Mouse (Mus musculus) lung, postnatal 0 days (tissue): ENCODE measurements around the gene Colgalt2. TPM values are rescaled to one million over a fixed set of nuclear protein-coding genes. Genes with fewer than 3 reads are reported as not detected.

ENCODE experiments used
- ATAC-seq: fragments of 200-750 bp; cut with Nextera tagmentation; 2 replicates; pipeline ENCODE4 v1.8.0; 2017; ENCODE audit warnings: moderate library complexity
- DNase-seq: peaks from one replicate; pipeline ENCODE4 v3.0.0-alpha.2; 2016; ENCODE audit warnings: low spot score
- H3K27ac ChIP-seq: fragments of 300-500 bp; sonication (generic); 2 replicates; pipeline ENCODE4 v1.5.1; 2014; ENCODE audit warnings: antibody characterized with exemption, mild to moderate bottlenecking, low read length, mixed read lengths
- H3K27me3 ChIP-seq: fragments of 300-500 bp; sonication (generic); replicated peaks from 2 replicates; pipeline ENCODE4 v1.6.1; 2014; ENCODE audit warnings: low read length, mixed read lengths; ENCODE audit not compliant: insufficient read depth
- H3K36me3 ChIP-seq: fragments of 300-500 bp; sonication (generic); 2 replicates; pipeline ENCODE4 v1.6.1; 2014; ENCODE audit warnings: low read length, mixed read lengths; ENCODE audit not compliant: insufficient read depth
- H3K4me1 ChIP-seq: fragments of 300-500 bp; sonication (generic); 2 replicates; pipeline ENCODE4 v1.6.1; 2014; ENCODE audit warnings: antibody characterized with exemption, low read depth, low read length, mixed read lengths; ENCODE audit not compliant: insufficient read depth
- H3K4me2 ChIP-seq: fragments of 300-500 bp; sonication (generic); replicated peaks from 2 replicates; pipeline ENCODE4 v1.6.1; 2014; ENCODE audit warnings: low read depth, mild to moderate bottlenecking, low read length, moderate library complexity, mixed read lengths
- H3K4me3 ChIP-seq: fragments of 300-500 bp; sonication (generic); 2 replicates; pipeline ENCODE4 v1.5.1; 2014; ENCODE audit warnings: low read depth, low read length
- H3K9ac ChIP-seq: fragments of 300-500 bp; sonication (generic); replicated peaks from 2 replicates; pipeline ENCODE4 v1.6.1; 2014; ENCODE audit warnings: low read depth, mild to moderate bottlenecking
- H3K9me3 ChIP-seq: fragments of 300-500 bp; sonication (generic); 2 replicates; pipeline ENCODE4 v1.6.1; 2016; ENCODE audit warnings: low read length, mixed read lengths
- CTCF ChIP-seq: IDR thresholded peaks from 2 replicates; pipeline ENCODE4 v1.5.1; 2016; ENCODE audit warnings: antibody characterized with exemption, mild to moderate bottlenecking
- EP300 ChIP-seq: IDR thresholded peaks from 2 replicates; pipeline ENCODE4 v1.6.1; 2016; ENCODE audit warnings: antibody characterized with exemption, mild to moderate bottlenecking, control low read depth
- WGBS: fragments of 180-500 bp; shearing (Covaris S2); extraction: QIAGEN DNeasy Blood & Tissue Kit; methylation state at CpG from one replicate; pipeline ENCODE4 v1.1.7; 2014; 5-methylcytosine and 5-hydroxymethylcytosine counted together
- polyA plus RNA-seq: library from polyadenylated mRNA; unstranded; fragments of >200 nt; fragmentation: Nextera tagmentation; extraction: Ambion mirVana; gene quantifications from 2 replicates; pipeline ENCODE4 v1.2.1, GENCODE M21; 2015

The Colgalt2 gene
- polyA plus RNA-seq, 1 experiment from 2014 or later, result 3.6 TPM

- DNase-seq (no peak), ATAC-seq (no peak)
- no peak overlapping the region for H3K4me2 ChIP-seq
- 84% methylated on average over 7 of the region's 7 CpGs for WGBS
- H3K4me3 ChIP-seq, result no peak overlapping the region
- H3K9ac ChIP-seq, result no peak overlapping the region
- TF ChIP-seq CTCF (no peak), EP300 (no peak)
- H3K9me3 ChIP-seq, result no peaks in the 10 kb centered on the region
- H3K36me3 ChIP-seq, result peaks cover 19% of the 10 kb centered on the region; the same call in 1 of the 2 replicates
- H3K27me3 ChIP-seq, result no peaks in the 10 kb centered on the region
- no peak overlapping the region for H3K27ac ChIP-seq
- no peaks in the 10 kb centered on the region; the same call in 1 of the 2 replicates for H3K4me1 ChIP-seq
These were observed 134.9 kb downstream of the Colgalt2 start for GRCm38 (mm10) chr1:152534531-152534930.

- 59% methylated on average over 16 of the region's 16 CpGs for WGBS
- Histone ChIP-seq H3K27me3 (no peaks in the 10 kb centered on the region), H3K9me3 (no peaks in the 10 kb centered on the region), H3K4me3 (no peak overlapping the region), H3K36me3 (peaks cover 25% of the 10 kb centered on the region; the same call in 1 of the 2 replicates), H3K27ac (no peak overlapping the region), H3K4me2 (no peak overlapping the region), H3K4me1 (no peaks in the 10 kb centered on the region; the same call in 1 of the 2 replicates), H3K9ac (no peak overlapping the region)
- TF ChIP-seq EP300 (no peak), CTCF (no peak)
- ATAC-seq, result no peak
- DNase-seq, result no peak
These were observed 136.9 kb downstream of the Colgalt2 start for GRCm38 (mm10) chr1:152536416-152537018.

GRCm38 (mm10) chr1:152537186-152537585 is 137.6 kb downstream of the Colgalt2 start:
- no peaks in the 10 kb centered on the region for H3K27me3 ChIP-seq
- H3K4me3 ChIP-seq, result no peak overlapping the region
- ATAC-seq (no peak), DNase-seq (no peak)
- no peak overlapping the region for H3K9ac ChIP-seq
- no peak overlapping the region for H3K27ac ChIP-seq
- no peak overlapping the region for H3K4me2 ChIP-seq
- H3K4me1 ChIP-seq, result no peaks in the 10 kb centered on the region
- H3K9me3 ChIP-seq, result no peaks in the 10 kb centered on the region
- peaks cover 25% of the 10 kb centered on the region for H3K36me3 ChIP-seq
- TF ChIP-seq CTCF (no peak), EP300 (no peak)
- 90% methylated on average over 13 of the region's 13 CpGs for WGBS

- ATAC-seq, result no peak
- Histone ChIP-seq H3K4me1 (no peaks in the 10 kb centered on the region), H3K4me3 (no peak overlapping the region), H3K27me3 (no peaks in the 10 kb centered on the region), H3K9ac (no peak overlapping the region), H3K4me2 (no peak overlapping the region), H3K36me3 (peaks cover 27% of the 10 kb centered on the region), H3K9me3 (no peaks in the 10 kb centered on the region), H3K27ac (no peak overlapping the region)
- 86% methylated on average over 4 of the region's 4 CpGs for WGBS
- DNase-seq, result no peak
- TF ChIP-seq CTCF (no peak), EP300 (no peak)
These were observed 139.2 kb downstream of the Colgalt2 start for GRCm38 (mm10) chr1:152538817-152539216.

GRCm38 (mm10) chr1:152540304-152540887 is 140.8 kb downstream of the Colgalt2 start:
- DNase-seq, result peak; percentile 42
- 82% methylated on average over 3 of the region's 3 CpGs for WGBS
- H3K9ac ChIP-seq, result no peak overlapping the region
- H3K9me3 ChIP-seq, result no peaks in the 10 kb centered on the region
- no peaks in the 10 kb centered on the region for H3K4me1 ChIP-seq
- no peak overlapping the region for H3K4me2 ChIP-seq
- no peak for ATAC-seq
- H3K27ac ChIP-seq, result no peak overlapping the region
- peaks cover 30% of the 10 kb centered on the region for H3K36me3 ChIP-seq
- no peak overlapping the region for H3K4me3 ChIP-seq
- no peaks in the 10 kb centered on the region for H3K27me3 ChIP-seq
- no peak for TF ChIP-seq CTCF
- TF ChIP-seq EP300, result no peak

- ATAC-seq, result no peak
These were observed 143.2 kb downstream of the Colgalt2 start for GRCm38 (mm10) chr1:152542747-152543378.

More at GRCm38 (mm10) chr1:152542747-152543378, 143.2 kb downstream of the Colgalt2 start:
- H3K36me3 ChIP-seq, result peaks cover 35% of the 10 kb centered on the region
- no peaks in the 10 kb centered on the region for H3K4me1 ChIP-seq
- no peak overlapping the region for H3K4me2 ChIP-seq
- no peaks in the 10 kb centered on the region for H3K9me3 ChIP-seq
- no peak overlapping the region for H3K4me3 ChIP-seq
- TF ChIP-seq CTCF, result no peak
- TF ChIP-seq EP300, result no peak
- WGBS, result 88% methylated on average over 6 of the region's 6 CpGs
- no peak overlapping the region for H3K27ac ChIP-seq
- H3K9ac ChIP-seq, result no peak overlapping the region
- no peak for DNase-seq
- H3K27me3 ChIP-seq, result no peaks in the 10 kb centered on the region
